Mouse (Mus musculus) kidney, embryonic 14.5 days (tissue): ENCODE data around the gene Snrk. TPM values are rescaled to one million over a fixed set of nuclear protein-coding genes. Genes with fewer than 3 reads are reported as not detected.

Source experiments
- ATAC-seq: fragments of 200-750 bp; cut with Nextera tagmentation; 2 replicates; pipeline ENCODE4 v1.8.0; 2017; ENCODE audit warnings: moderate number of reproducible peaks, mild to moderate bottlenecking, moderate TSS enrichment, moderate library complexity; ENCODE audit not compliant: low FRiP score, low TSS enrichment
- H3K27ac ChIP-seq: fragments of 300-500 bp; sonication (generic); 2 replicates; pipeline ENCODE4 v1.5.1; 2014; ENCODE audit warnings: low read depth, mild to moderate bottlenecking, low read length, moderate library complexity, mixed read lengths
- H3K27me3 ChIP-seq: fragments of 300-500 bp; sonication (generic); 2 replicates; pipeline ENCODE4 v1.6.1; 2014; ENCODE audit warnings: mild to moderate bottlenecking, low read length; ENCODE audit not compliant: control insufficient read depth, insufficient read depth
- H3K36me3 ChIP-seq: fragments of 300-500 bp; sonication (generic); 2 replicates; pipeline ENCODE4 v1.6.1; 2014; ENCODE audit warnings: low read length, mixed read lengths; ENCODE audit not compliant: control insufficient read depth, insufficient read depth
- H3K4me1 ChIP-seq: fragments of 300-500 bp; sonication (generic); 2 replicates; pipeline ENCODE4 v1.6.1; 2014; ENCODE audit warnings: low read length, mixed read lengths; ENCODE audit not compliant: control insufficient read depth, insufficient read depth
- H3K4me2 ChIP-seq: fragments of 300-500 bp; sonication (generic); replicated peaks from 2 replicates; pipeline ENCODE4 v1.6.1; 2014; ENCODE audit warnings: low read depth, mild to moderate bottlenecking, low read length
- H3K4me3 ChIP-seq: fragments of 300-500 bp; sonication (generic); 2 replicates; pipeline ENCODE4 v1.5.1; 2014; ENCODE audit warnings: mild to moderate bottlenecking, low read length
- H3K9ac ChIP-seq: fragments of 300-500 bp; sonication (generic); 2 replicates; pipeline ENCODE4 v1.6.1; 2014; ENCODE audit warnings: low read depth, mild to moderate bottlenecking, low read length, moderate library complexity
- H3K9me3 ChIP-seq: fragments of 300-500 bp; sonication (generic); 2 replicates; pipeline ENCODE4 v1.6.1; 2016; ENCODE audit warnings: low read length; ENCODE audit not compliant: control insufficient read depth
- WGBS: fragments of 180-500 bp; shearing (Covaris S2); extraction: QIAGEN DNeasy Blood & Tissue Kit; methylation state at CpG from one replicate; pipeline ENCODE4 v1.1.7; 2014; 5-methylcytosine and 5-hydroxymethylcytosine counted together
- polyA plus RNA-seq: library from polyadenylated mRNA; unstranded; fragments of >200 nt; fragmentation: Nextera tagmentation; extraction: Ambion mirVana; gene quantifications from 2 replicates; pipeline ENCODE4 v1.2.1, GENCODE M21; 2014

Snrk gene
- polyA plus RNA-seq, 1 experiment from 2014 or later, result 41.1 TPM

- ATAC-seq, result no peak
- Histone ChIP-seq H3K4me3 (no peak overlapping the region), H3K9ac (no peak overlapping the region), H3K36me3 (peaks cover 11% of the 10 kb centered on the region), H3K4me2 (no peak overlapping the region), H3K9me3 (no peaks in the 10 kb centered on the region), H3K27ac (no peak overlapping the region), H3K4me1 (0 out of 2 replicates have a peak, but pooled peaks cover 7% of the 10 kb centered on the region), H3K27me3 (no peaks in the 10 kb centered on the region)
- 56% methylated on average over 7 of the region's 7 CpGs for WGBS
Observed at GRCm38 (mm10) chr9:122132145-122132544, 15.1 kb downstream of the Snrk start.

GRCm38 (mm10) chr9:122135095-122135884 is 18.2 kb downstream of the Snrk start:
- Histone ChIP-seq H3K4me1 (0 out of 2 replicates have a peak, but pooled peaks cover 7% of the 10 kb centered on the region), H3K36me3 (peaks cover 21% of the 10 kb centered on the region), H3K27ac (no peak overlapping the region), H3K27me3 (no peaks in the 10 kb centered on the region), H3K9ac (no peak overlapping the region), H3K4me2 (no peak overlapping the region), H3K9me3 (no peaks in the 10 kb centered on the region), H3K4me3 (no peak overlapping the region)
- 71% methylated on average over 1 of the region's 1 CpGs for WGBS
- ATAC-seq, result 0 out of 2 replicates have a peak, but pooled peaks have one; percentile 24

GRCm38 (mm10) chr9:122135885-122136170 is 18.8 kb downstream of the Snrk start:
- H3K9ac ChIP-seq, result no peak overlapping the region
- 80% methylated on average over 2 of the region's 2 CpGs for WGBS
- H3K4me2 ChIP-seq, result no peak overlapping the region
- H3K4me1 ChIP-seq, result 0 out of 2 replicates have a peak, but pooled peaks cover 7% of the 10 kb centered on the region
- H3K4me3 ChIP-seq, result no peak overlapping the region
- peaks cover 21% of the 10 kb centered on the region for H3K36me3 ChIP-seq
- 0 out of 2 replicates have a peak, but pooled peaks have one; percentile 20 for ATAC-seq
- no peaks in the 10 kb centered on the region for H3K27me3 ChIP-seq
- no peaks in the 10 kb centered on the region for H3K9me3 ChIP-seq
- no peak overlapping the region for H3K27ac ChIP-seq

- no peaks in the 10 kb centered on the region for H3K9me3 ChIP-seq
- H3K4me3 ChIP-seq, result no peak overlapping the region
- H3K4me2 ChIP-seq, result no peak overlapping the region
- H3K9ac ChIP-seq, result no peak overlapping the region
- no peak overlapping the region for H3K27ac ChIP-seq
- peaks cover 17% of the 10 kb centered on the region for H3K36me3 ChIP-seq
- no peak for ATAC-seq
- H3K27me3 ChIP-seq, result no peaks in the 10 kb centered on the region
- peaks cover 14% of the 10 kb centered on the region for H3K4me1 ChIP-seq
- 94% methylated on average over 1 of the region's 1 CpGs for WGBS
Observed at GRCm38 (mm10) chr9:122137960-122138359, 20.9 kb downstream of the Snrk start.

- Histone ChIP-seq H3K9me3 (no peaks in the 10 kb centered on the region), H3K27me3 (no peaks in the 10 kb centered on the region), H3K4me1 (peaks cover 18% of the 10 kb centered on the region), H3K9ac (no peak overlapping the region), H3K27ac (no peak overlapping the region), H3K4me3 (no peak overlapping the region), H3K4me2 (no peak overlapping the region), H3K36me3 (peaks cover 16% of the 10 kb centered on the region)
- no peak for ATAC-seq
- WGBS, result 91% methylated on average over 4 of the region's 4 CpGs
Observed at GRCm38 (mm10) chr9:122138371-122139029, 21.4 kb downstream of the Snrk start.

GRCm38 (mm10) chr9:122139236-122139635 is 22.2 kb downstream of the Snrk start:
- 65% methylated on average over 2 of the region's 2 CpGs for WGBS
- Histone ChIP-seq H3K4me3 (no peak overlapping the region), H3K4me1 (peaks cover 18% of the 10 kb centered on the region), H3K4me2 (no peak overlapping the region), H3K27ac (no peak overlapping the region), H3K27me3 (no peaks in the 10 kb centered on the region), H3K9ac (no peak overlapping the region), H3K9me3 (no peaks in the 10 kb centered on the region), H3K36me3 (peaks cover 20% of the 10 kb centered on the region)
- ATAC-seq, result no peak

- no peak overlapping the region for H3K9ac ChIP-seq
- H3K4me1 ChIP-seq, result peaks cover 17% of the 10 kb centered on the region
- H3K4me2 ChIP-seq, result no peak overlapping the region
- H3K27ac ChIP-seq, result no peak overlapping the region
- no peaks in the 10 kb centered on the region for H3K27me3 ChIP-seq
- peaks cover 20% of the 10 kb centered on the region for H3K36me3 ChIP-seq
- 70% methylated on average over 1 of the region's 1 CpGs for WGBS
- no peak for ATAC-seq
- peaks cover 6% of the 10 kb centered on the region for H3K9me3 ChIP-seq
- H3K4me3 ChIP-seq, result no peak overlapping the region
Observed at GRCm38 (mm10) chr9:122143219-122143618, 26.2 kb downstream of the Snrk start.

GRCm38 (mm10) chr9:122144776-122145175 is 27.7 kb downstream of the Snrk start:
- 89% methylated on average over 3 of the region's 3 CpGs for WGBS
- H3K36me3 ChIP-seq, result peaks cover 17% of the 10 kb centered on the region
- H3K4me2 ChIP-seq, result no peak overlapping the region
- peaks cover 17% of the 10 kb centered on the region for H3K4me1 ChIP-seq
- no peak overlapping the region for H3K27ac ChIP-seq
- H3K9me3 ChIP-seq, result peaks cover 6% of the 10 kb centered on the region
- no peak overlapping the region for H3K4me3 ChIP-seq
- H3K9ac ChIP-seq, result no peak overlapping the region
- no peak for ATAC-seq
- no peaks in the 10 kb centered on the region for H3K27me3 ChIP-seq

- H3K36me3 ChIP-seq, result peaks cover 17% of the 10 kb centered on the region
- no peak overlapping the region for H3K4me3 ChIP-seq
- H3K9ac ChIP-seq, result no peak overlapping the region
- no peaks in the 10 kb centered on the region for H3K27me3 ChIP-seq
- no peak overlapping the region for H3K4me2 ChIP-seq
- H3K27ac ChIP-seq, result no peak overlapping the region
- peaks cover 17% of the 10 kb centered on the region for H3K4me1 ChIP-seq
- no peak for ATAC-seq
- peaks cover 6% of the 10 kb centered on the region for H3K9me3 ChIP-seq
Observed at GRCm38 (mm10) chr9:122145677-122146076, 28.6 kb downstream of the Snrk start.
